Mouse (Mus musculus) B cell, adult 67 days (primary cell): ENCODE results near the gene Hcst. TPM values are rescaled to one million over a fixed set of nuclear protein-coding genes. Genes with fewer than 3 reads are reported as not detected.

ENCODE experiments used
- total RNA-seq, 2 experiments: library from RNA; stranded (reverse); gene quantifications; 4 replicates each; pipeline ENCODE4 v1.2.4; 2023

Gene Hcst
- total RNA-seq = 10 to 100 TPM; 48.5 to 50.5 TPM

GRCm38 (mm10) chr7:30419561-30420499, at the start of gene Hcst:
Hcst (minus strand) TSS chr7:30419854.

GRCm38 (mm10) chr7:30457629-30458330, 38.1 kb upstream of the Hcst start, which contains the start of the genes Kirrel2 and Nphs1:
Kirrel2 (minus strand) TSS chr7:30457690.
Nphs1 (plus strand) TSS chr7:30458315.

GRCm38 (mm10) chr7:30444971-30445751, 25.5 kb upstream of the Hcst start, which contains the start of gene Aplp1:
Aplp1 (minus strand) TSS chr7:30445535.

GRCm38 (mm10) chr7:30421175-30421889, 1.7 kb upstream of the Hcst start, which contains the start of gene Nfkbid:
Nfkbid (plus strand) TSS chr7:30421732.

GRCm38 (mm10) chr7:30413596-30413995, 6.1 kb downstream of the Hcst start, which contains the start of gene Tyrobp:
Tyrobp (plus strand) TSS chr7:30413760.

Other genes with a start within 250 kb of the Hcst start
- not detected for gene Cox7a1, start 235.7 kb downstream of the Hcst start, total RNA-seq
- 100 to 1,000 TPM; 183 to 185 TPM for gene Capns1, start 221.0 kb downstream of the Hcst start, total RNA-seq
- gene Polr2i, start 187.9 kb downstream of the Hcst start, total RNA-seq = 10 to 100 TPM; 46.5 to 48.1 TPM
- gene Tbcb, start 187.6 kb downstream of the Hcst start, total RNA-seq = 10 to 100 TPM; 35.6 to 44.1 TPM
- not detected for gene Ovol3, start 184.1 kb downstream of the Hcst start, total RNA-seq
- 1 to 10 TPM; 2.1 to 2.4 TPM for gene Thap8, start 139.8 kb downstream of the Hcst start, total RNA-seq
- 1 to 10 TPM; 4.6 to 9.2 TPM for gene Wdr62, start 139.4 kb downstream of the Hcst start, total RNA-seq
- gene Clip3, start 128.1 kb downstream of the Hcst start, total RNA-seq = not detected
- gene Alkbh6, start 111.1 kb downstream of the Hcst start, total RNA-seq = 10 to 100 TPM; 63.1 to 67.2 TPM
- 1 to 10 TPM; 2.2 to 3.6 TPM for gene Syne4, start 105.0 kb downstream of the Hcst start, total RNA-seq
- gene E130208F15Rik, start 98.1 kb downstream of the Hcst start, total RNA-seq = 1 to 10 TPM; 3.9 to 6.6 TPM
- 10 to 100 TPM; 11.4 to 20.5 TPM for gene Sdhaf1, start 96.0 kb downstream of the Hcst start, total RNA-seq
- gene Lrfn3, start 57.1 kb downstream of the Hcst start, total RNA-seq = not detected
- 10 to 100 TPM; 68.2 to 78.3 TPM for gene Tyrobp, start 6.1 kb downstream of the Hcst start, total RNA-seq
- 100 to 1,000 TPM; 400 to 437 TPM for gene Nfkbid, start 1.9 kb upstream of the Hcst start, total RNA-seq
- gene Aplp1, start 25.7 kb upstream of the Hcst start, total RNA-seq = not detected
- gene Kirrel2, start 37.8 kb upstream of the Hcst start, total RNA-seq = not detected
- not detected for gene Nphs1, start 38.5 kb upstream of the Hcst start, total RNA-seq
- gene Prodh2, start 73.8 kb upstream of the Hcst start, total RNA-seq = not detected
- gene Arhgap33, start 115.2 kb upstream of the Hcst start, total RNA-seq = 10 to 100 TPM; 18.6 to 20.7 TPM
- gene Hspb6, start 132.3 kb upstream of the Hcst start, total RNA-seq = 1 to 10 TPM; 3.0 to 4.3 TPM
- gene Proser3, start 132.4 kb upstream of the Hcst start, total RNA-seq = 10 to 100 TPM; 18.8 to 27.2 TPM
- gene Lin37, start 140.0 kb upstream of the Hcst start, total RNA-seq = 10 to 100 TPM; 42.2 to 45.2 TPM
- 100 to 1,000 TPM; 107 to 109 TPM for gene U2af1l4, start 143.4 kb upstream of the Hcst start, total RNA-seq
- gene Gm49396, start 143.5 kb upstream of the Hcst start, total RNA-seq = 10 to 100 TPM; 13.9 to 14.0 TPM
- gene Psenen, start 143.8 kb upstream of the Hcst start, total RNA-seq = 100 to 1,000 TPM; 129 to 145 TPM
- 1 to 10 TPM; 7.3 to 7.7 TPM for gene Igflr1, start 145.6 kb upstream of the Hcst start, total RNA-seq
- 100 to 1,000 TPM; 119 to 136 TPM for gene Kmt2b, start 168.9 kb upstream of the Hcst start, total RNA-seq
- 1 to 10 TPM in 1 of 2 experiments, under 1 TPM in 1; 0.90 to 1.5 TPM for gene Zbtb32, start 179.1 kb upstream of the Hcst start, total RNA-seq
- gene Upk1a, start 193.0 kb upstream of the Hcst start, total RNA-seq = under 1 TPM; 0.39 to 0.52 TPM
- 100 to 1,000 TPM; 211 to 273 TPM for gene Cox6b1, start 206.3 kb upstream of the Hcst start, total RNA-seq
- not detected for gene Etv2, start 216.0 kb upstream of the Hcst start, total RNA-seq
- gene Rbm42, start 230.5 kb upstream of the Hcst start, total RNA-seq = 100 to 1,000 TPM in 1 of 2 experiments, 10 to 100 TPM in 1; 96.7 to 103 TPM
- 10 to 100 TPM; 59.7 to 71.7 TPM for gene Haus5, start 245.1 kb upstream of the Hcst start, total RNA-seq